Mouse (Mus musculus) lung, postnatal 25 days (tissue): ENCODE measurements at regions not wholly inside any gene's neighbourhood (a gene's known extent, or its start where the extent isn't known, plus 50 kb on each side); places are given as distances from the start of the nearest gene placed in this dataset.

Experiments
- DNase-seq: peaks from one replicate; pipeline ENCODE4 v3.0.0; 2022; ENCODE audit warnings: low spot score

DNA sequence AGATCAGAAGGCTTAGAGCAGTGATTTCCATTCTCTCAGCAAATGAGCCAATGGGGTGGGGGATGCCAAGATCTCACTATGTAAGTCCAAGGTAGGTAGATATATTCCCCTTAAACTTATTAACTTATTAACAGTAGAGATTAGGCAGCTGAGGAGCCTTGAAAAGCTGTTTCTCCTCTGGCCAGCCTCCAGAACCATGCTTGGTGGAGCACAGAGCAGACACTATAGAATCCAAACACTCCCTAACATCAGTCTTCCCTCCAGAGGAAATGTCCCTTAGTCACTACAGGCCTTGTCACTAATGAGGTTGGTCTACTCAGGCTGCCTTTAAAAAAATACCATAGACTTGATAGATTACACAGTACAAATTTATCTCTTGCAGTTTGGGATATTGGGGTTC, 152.8 kb upstream of the Usp24 start:
- no peak for DNase-seq

DNA sequence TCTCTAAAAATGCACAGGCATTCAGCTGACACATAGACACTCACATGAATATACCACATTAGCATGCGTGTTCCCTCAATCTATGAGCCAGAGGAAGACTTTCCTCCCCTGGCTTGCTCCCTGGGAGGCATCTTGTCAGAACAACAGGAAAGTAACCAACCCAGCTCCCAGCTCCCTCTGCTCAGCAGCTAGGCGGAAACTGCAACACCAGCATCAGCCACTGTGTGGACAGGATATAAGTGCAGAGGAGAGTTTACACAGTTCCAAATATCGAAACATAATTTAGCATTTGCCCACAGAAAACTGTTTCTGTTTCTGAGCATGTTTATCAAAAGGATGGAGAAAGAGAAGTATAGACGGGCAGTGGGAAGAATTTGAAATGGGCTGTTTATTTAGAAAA, 148.3 kb upstream of the Usp24 start:
- no peak for DNase-seq

DNA sequence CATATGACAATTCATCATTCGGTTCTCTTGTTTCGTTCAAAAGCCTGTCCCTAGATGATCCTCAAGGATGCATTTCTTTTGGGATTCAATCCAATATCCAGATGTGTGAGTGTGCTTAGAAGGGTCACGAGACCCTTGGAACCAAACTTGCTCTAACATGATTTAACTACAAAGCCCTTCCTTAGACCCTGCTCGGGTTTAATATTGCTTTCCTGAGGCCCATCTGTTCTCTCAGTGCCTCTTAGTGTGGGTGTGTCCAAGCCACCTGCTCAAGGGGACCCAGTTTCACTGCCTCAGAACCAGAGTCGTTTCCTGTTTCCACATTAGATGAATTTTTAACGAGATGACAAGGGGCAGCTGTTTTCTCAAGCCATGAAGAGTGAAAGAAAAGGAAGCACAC, 147.3 kb upstream of the Usp24 start:
- DNase-seq = no peak

DNA sequence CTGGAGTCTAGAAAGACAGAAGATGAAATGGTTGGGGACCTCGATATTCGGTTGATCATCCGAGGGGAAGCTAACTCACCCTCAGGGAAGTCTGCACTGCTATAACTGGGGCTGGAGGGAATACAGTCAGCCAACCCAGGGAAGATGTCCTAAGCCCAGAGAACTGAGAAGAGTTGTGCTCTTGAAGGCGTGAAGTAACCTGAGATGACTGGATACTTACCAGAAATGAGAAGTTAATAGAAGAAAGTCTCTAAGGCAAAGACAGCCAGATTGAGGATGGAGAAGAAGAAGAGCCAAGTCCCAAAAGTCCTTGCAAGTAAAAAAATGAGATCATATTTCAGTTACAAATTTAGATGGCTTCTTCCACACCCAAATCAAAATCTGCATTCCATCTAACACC, 146.5 kb upstream of the Usp24 start:
- no peak for DNase-seq

DNA sequence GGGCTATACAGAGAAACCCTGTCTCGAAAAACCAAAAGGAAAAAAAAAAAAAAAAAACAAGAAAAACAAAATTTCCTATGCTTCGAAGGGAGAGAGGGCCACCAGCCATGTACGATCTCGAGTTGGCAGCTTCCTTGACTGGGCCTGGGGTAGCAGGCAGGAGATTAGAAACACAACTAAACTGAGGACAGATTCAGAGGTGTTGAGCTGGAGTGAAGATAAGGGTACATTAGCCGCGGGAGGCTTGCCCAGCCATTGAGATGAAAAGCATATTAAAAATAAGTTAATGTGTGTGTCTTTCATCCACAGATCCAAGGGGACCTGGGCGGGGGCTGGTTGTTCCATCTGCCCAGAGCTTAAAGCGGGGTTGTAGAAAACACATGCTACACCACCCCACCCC, 145.3 kb upstream of the Usp24 start:
- no peak for DNase-seq

DNA sequence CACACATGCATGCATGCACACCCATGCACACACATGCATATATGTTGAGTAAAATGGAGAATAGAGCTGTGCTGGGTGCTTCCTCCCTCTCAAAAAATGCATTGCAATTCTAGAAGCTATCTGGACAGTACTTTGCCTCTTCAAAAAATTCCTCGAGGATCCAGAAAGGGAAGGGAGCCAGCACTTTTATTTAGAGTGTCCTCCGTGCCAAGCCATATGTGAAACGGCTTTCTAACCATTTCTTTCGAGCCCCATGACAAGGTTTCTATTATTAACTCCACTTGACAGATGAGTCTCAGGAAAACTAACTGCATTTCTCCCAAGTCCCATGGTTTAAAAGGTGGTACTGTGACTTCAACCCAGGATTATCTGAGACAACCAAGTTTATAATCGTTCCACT, 140.7 kb upstream of the Usp24 start:
- no peak for DNase-seq

DNA sequence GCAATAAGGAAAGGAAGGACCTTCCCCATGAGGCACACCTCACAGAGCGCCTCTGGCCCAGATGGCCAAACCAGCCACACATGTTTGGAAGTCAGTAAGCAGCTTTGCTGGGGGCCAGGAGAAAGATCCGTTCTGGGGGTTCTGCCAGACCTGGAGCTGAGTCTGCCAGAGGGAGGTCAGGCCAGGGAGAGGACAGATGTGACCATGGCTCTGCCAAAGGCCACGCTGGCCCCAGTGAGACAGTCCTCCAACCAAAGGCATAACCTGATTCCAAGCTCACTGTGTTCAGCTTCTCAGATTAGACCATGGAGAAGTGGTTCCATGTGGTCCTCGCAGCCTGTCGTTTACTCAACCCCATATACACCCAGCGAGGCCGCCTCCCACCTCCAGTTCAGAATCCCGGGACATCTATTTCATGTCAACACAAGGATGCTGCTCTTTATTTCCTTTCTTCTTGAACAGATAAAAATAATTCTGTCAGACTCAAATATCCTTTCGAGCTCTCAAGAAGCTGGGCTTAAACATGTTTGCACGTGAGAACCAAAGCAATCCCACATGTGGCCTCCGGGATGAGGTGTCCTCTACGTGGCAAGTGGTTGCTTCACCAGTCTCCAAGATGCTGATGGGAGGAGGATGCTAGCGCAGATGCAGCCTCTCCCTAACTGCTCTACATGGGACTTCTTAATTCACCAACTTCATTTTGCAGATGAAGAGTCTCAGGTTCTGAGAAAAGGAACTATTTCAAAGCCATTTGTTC, 130.1 kb upstream of the Usp24 start:
- no peak for DNase-seq

DNA sequence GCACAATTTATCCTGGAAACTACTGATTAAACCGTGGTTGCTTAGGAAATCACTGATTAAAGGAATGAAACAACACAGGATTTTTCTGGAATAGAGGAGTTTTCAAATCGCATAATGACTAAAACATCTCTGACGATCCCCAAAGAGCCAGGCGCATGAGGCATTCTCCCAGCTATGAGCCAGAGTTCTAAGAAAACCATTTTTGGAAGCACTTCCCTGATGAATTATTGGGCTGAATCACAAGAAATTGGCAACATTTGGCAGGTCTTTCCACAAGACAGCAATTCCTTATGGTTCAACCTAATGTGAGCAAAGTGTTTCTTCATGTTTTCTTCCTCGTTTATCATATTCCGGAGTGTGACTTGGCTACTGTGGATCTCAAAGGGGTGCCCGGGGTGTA, 129.3 kb upstream of the Usp24 start:
- DNase-seq = no peak

DNA sequence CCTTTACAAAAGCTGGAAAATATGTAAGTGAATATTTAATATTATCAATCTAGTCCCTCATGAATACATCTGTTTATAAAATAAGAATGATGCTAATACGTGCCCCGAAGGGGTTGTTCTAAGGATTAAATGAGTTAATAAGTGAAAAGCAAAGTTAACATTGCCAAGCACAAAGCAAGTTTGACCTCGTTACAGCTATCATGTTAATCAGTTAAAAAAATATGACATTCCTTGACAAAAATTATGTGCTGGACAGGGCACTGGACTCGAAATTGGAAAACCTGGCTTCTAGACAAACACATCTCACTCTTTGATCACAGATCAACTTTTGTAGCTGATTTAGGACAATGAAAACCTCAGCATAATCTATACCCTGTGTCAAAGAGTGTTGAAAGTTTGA, 125.8 kb upstream of the Usp24 start:
- DNase-seq = no peak

DNA sequence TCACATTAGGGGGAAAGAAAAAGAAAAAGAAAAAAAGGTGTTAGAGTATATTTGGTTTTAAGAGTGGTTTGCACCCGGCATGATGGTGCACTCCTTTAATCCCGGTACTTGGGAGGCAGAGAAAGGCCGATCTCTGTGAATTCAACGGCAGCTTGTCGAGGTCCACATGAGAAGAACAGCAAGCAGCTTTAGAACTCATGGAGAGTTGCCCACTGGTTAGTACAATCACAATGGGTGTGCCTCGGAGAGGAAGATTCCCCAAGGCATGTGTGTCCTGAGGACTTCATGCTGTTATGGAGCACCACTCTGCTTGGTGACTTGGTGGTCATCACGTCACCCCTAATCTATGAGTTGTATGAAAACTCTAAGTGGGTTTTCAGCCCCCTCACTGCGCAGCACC, 124.7 kb upstream of the Usp24 start:
- DNase-seq = no peak

DNA sequence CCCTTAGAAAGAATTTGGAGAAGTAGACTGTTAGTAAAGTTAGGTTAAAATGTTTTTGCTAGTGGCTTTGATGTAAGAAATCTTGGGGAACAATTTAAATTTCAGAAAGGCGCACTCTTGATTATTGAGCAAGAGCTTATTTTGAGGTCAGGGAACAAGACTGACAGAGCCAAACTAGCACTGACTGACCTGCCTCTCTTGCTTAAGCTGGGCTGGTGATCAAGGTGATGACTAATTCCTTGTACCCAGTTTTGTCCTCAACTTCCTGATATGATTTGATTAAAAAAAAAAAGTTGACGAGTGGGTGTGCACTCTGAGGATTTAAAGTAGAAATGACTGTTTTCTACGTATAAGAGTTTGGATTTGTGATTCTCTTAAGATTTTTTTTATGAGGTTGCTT, 124.2 kb upstream of the Usp24 start:
- peak; percentile 70 for DNase-seq

DNA sequence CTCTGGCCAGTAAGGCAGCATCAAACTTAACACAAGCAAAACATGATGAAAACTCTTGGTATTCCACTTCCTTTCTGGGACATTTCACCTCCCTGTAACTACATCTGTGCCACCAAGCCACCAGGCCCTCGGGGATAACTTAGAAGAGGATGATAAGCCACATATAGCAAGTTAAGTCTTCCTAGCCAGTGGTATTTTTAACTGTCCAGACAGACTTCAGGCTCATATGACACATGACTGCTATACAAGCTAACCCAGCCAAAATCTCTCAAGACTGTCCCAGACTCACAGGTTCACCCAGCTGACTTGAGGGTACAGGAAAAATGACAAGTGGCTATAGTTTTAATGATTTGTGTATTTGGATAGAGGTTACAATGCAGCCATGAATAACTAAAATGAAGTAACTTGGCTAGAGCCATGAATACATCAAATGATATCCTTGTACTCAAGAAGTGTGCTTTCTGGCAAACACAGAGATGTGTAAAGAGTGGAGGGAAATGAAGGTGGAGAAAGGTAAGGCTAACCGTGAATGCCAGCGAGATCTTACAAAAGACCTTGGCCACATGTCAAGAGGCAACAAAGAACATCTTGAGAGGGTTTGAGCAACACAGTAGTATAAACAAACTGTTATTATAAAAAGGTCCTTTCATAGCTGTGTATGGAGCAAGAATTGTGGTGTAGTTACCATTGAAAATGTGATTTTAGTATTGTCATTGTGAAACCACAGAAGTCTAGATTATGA, 122.6 kb upstream of the Usp24 start:
- DNase-seq = peak; percentile 79

DNA sequence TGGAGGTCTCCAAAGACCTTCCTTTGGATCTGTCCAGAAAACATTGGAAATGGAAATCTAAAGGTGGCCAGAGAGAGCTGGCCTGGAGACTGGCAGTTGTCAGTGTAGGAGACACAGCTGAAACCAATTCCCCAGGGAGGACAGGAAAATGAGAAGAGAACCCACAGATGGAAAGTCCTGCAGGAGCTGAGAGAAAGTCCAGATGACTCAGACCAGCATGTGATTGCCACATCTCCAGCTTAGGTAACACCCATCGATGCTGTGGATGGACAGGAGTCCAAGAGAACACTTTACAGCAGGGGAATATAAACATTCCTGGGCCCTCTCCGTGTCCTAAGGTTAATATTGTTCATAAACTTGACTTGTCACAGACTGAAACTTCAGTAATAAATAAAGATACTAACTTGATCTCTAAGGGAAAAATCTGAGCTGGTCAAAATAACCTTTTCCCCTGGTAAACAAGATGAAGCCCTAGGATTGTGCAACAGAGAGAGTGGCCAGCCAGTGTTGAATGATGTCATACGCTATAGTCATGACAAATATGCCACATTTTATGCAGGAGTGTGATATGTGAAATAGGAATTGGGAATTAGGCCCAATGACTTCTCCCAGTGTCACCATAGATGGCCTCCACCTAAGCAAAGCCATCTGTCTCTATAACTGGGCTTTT, 120.4 kb upstream of the Usp24 start:
- peak; percentile 57 for DNase-seq

DNA sequence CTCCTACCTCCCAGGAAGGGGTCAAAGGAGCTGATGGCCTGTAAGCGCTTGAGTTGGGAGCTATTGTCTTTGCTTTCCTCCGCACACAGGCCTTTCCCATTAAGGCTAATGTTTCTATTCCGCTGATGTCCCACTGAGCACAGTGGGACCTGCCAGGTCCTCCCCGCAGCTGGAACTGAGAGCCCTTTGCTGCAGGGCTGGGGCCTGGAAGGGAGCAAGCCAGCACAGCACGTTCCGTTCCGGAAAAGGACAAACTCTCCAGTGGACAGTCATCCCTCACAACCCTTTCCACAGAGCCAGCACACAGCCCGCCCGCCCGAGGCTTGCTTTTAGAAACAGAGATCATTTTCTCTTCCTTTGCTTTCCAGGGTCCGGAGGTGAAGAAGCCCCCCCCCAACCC, 116.2 kb upstream of the Usp24 start:
- peak; percentile 74 for DNase-seq

DNA sequence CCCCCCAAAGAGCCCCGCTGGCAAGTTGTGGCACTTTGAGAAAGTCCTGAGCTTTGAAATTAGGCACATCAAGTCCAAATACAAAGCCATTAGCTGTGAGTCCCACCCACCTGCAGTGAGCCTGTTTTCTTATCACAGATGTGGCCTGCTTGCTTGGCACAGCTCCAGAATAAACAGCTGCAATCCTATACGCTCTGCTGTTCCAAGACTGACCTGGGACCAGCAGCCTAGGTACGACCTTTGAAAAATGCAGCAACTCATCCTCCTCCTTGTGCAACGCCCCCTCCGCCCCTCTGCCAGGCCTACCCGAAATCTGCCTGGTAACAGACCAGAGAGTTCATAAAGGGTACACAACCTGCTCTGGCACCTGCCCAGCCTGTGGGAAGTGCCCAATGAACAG, 115.8 kb upstream of the Usp24 start:
- DNase-seq = peak; percentile 54

DNA sequence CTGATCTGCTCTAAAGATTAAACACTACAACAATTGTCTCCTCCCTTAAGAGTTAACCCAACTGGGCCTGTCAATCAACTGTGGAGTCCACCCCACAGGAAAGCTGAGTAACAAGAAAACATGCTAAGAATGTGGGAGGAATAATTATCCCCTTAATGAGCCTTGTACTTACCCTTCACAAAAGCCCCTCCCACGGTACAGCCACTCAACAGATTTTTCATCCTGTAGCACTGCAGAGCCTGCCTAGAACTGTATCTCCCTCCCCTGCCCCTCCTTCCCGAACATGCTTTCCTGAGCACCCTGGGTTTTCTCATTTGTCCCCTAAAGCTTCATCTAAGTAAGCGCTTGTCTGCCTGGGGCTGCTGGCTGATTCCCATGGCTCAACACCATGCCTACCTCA, 113.5 kb upstream of the Usp24 start:
- no peak for DNase-seq

DNA sequence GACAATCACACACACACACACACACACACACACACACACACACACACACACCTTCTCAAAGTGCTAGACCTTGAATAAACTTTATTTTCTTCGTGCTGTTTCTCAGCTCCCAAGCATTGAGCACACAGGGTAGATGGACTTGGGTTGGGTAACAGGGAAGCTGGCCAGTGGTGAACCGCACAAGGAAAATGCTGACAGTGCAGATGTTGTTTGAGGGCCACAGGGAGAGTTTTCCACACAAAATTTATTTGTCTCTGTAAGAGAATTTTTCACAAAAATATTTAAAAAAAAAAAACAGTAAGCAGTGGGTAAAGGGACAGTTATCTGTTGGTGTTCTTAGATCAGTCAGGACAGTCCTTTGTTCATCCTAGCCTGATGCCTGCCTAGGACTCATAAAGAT, 110.8 kb upstream of the Usp24 start:
- no peak for DNase-seq

DNA sequence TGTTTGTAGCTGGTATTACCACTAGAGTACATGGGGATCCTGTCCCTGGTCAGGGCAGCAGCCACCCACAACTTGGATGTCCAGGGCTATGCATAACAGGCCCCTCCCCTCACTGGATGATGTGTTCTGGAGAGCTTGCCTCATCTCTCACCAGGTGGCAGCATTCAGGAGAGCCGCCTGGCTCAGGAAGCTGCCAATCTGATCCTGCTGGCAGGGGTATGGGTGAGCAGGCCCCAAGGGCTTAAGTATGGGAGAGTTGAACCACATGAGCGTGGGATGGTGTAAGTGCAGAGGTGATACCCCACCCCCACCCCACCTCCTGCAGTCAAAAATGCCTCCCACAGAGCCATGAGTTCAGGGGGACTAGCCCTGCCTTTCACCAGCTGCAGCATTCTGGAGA, 110.0 kb upstream of the Usp24 start:
- no peak for DNase-seq

DNA sequence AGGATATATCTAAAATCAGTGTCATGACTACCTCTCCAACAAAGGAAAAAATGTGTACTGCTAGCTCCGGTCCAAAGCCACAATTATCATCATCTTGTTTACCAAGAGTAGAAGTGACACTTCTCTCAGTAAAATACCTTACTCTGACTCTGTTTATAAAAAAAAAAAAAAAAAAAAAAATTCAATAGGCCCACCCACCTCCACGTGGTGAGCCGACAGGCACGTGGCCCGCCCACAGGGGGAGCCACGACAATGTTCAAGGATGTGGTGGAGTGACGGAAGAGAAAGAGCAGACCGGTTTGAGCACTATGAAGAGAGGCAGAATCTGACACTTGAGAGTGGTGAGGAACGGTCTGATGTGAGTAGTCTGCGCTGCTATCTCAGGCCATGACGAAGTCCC, 106.5 kb upstream of the Usp24 start:
- no peak for DNase-seq

DNA sequence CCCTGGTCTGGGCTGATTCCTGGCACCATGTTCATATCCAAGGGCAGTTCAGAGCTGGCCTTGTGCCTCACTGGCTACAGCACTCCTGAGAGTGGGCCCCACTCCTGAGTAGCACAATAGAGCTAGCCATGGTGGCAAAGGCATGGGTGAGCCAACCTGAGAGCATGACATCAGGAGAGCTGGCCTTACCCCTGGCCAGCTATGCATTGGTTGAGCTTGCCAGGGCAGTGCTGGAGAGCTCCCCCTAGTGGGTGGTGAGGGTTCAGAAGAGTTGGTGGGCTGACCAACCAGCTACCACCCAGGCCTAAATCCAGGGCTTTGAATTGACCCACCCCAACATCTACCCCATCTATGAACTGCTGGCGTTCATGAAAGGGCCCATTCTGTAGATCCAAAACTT, 106.0 kb upstream of the Usp24 start:
- DNase-seq = no peak

DNA sequence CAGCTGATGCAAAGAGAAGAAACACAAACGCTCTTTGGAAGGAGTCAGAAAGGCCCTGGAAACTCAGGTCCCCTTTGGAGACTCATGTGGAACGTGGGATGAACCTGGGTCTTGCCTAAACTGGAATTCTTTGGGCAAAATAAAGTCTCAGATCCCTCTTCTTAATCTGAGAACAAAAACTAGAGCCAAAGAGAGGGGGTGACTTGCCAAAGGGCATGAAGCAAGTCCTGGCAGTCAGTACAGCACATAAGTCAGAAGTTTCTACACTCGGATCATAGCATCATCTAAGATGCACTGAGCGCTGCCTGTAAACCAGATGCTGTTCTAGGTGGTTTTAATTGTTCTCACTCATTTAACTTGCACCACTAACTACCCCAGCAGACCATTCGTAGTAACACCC, 101.8 kb upstream of the Usp24 start:
- no peak for DNase-seq

DNA sequence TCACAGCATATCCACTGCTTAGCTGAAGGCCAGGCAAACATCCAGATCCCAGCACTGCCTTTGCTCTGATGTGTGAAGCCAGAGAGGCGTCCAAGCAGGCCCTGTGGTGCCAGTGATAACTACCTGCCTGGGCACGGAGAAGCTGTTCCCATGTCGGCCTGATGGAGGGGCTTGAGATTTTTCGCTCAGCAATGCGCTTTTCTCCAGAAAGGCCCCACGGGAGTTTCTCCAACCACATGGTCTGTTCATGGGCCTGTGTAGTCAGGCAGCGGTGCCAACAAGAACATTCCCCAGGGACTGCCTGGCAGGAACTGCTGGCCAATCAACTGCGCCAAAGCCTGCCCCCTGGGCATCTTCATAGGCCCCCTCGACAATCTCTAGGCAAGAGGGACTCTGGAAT, 95.4 kb upstream of the Usp24 start:
- no peak for DNase-seq

DNA sequence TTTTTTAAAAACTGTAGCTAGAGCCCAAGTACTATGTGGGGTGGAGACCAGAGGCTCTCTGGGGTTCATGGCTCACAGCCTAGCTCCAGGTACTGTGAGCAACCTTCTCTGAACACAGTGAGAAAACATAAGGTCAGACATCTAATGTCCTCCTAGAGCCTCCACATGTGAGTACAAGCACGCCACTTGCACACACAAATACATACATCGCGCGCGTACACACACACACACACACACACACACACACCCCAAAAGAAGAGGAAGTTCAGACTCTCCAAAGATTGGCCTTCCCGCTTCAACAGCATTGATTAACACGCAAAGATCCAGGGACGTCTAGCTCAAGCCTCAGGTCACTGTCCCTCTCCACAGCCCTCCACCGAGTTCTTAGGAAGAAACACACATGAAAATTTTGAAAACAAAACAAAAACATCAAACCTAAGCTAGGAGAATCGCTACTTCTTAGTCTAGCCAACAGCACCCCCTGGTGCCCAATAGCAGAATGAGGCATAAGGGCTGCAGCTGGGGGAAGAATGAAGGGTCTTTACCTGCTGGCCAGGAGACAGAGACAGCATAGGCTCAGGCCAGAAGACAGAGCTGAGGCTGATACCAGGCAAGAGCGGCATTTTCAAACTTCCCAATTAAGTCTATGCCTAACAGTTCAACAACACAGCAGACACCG, 90.7 kb upstream of the Usp24 start:
- DNase-seq = peak; percentile 46
